Mouse (Mus musculus): Measurements from ENCODE around the gene Uvrag. TPM values are rescaled to one million over a fixed set of nuclear protein-coding genes. Genes with fewer than 3 reads are reported as not detected.
"Not testable (repeated sequence)": the region's sequence is repeated elsewhere in the genome, so short reads cannot be mapped to it uniquely, and the experiment has no call there.

Uvrag gene
- polyA plus RNA-seq, 1 experiment = 74.6 TPM

- 34% methylated on average over 12 of the region's 12 CpGs for WGBS
- Histone ChIP-seq H3K4me1 (replicated peaks; ENCODE audit: control insufficient read depth, insufficient read depth, low read length) (0 out of 2 replicates have a peak, but pooled peaks cover 3% of the 10 kb centered on the region), H3K36me3 (ENCODE audit: control insufficient read depth, insufficient read depth, low read length) (peaks cover 13% of the 10 kb centered on the region), H3K4me3 (ENCODE audit: control insufficient read depth, insufficient read depth, low read length) (no peak overlapping the region), H3K27me3 (ENCODE audit: control insufficient read depth, insufficient read depth, low read length) (no peaks in the 10 kb centered on the region), H3K27ac (ENCODE audit: control insufficient read depth, insufficient read depth, low read length) (no peak overlapping the region)
- DNase-seq = peak; percentile 15
- TF ChIP-seq POLR2A (IDR thresholded peaks at IDR 0.05; ENCODE audit: control insufficient read depth, extremely low read depth, insufficient read depth, low read length, poor library complexity) = no peak
- no peak for TF ChIP-seq CTCF (IDR thresholded peaks at IDR 0.05; ENCODE audit: borderline replicate concordance, control insufficient read depth, extremely low read depth, insufficient read depth, low read length, poor library complexity)
These were observed 164.0 kb downstream of the Uvrag start for GRCm38 (mm10) chr7:98976839-98977457.

GRCm38 (mm10) chr7:98974590-98974989 is 166.4 kb downstream of the Uvrag start:
- Histone ChIP-seq H3K36me3 (ENCODE audit: control insufficient read depth, insufficient read depth, low read length) (peaks cover 13% of the 10 kb centered on the region), H3K4me1 (replicated peaks; ENCODE audit: control insufficient read depth, insufficient read depth, low read length) (0 out of 2 replicates have a peak, but pooled peaks cover 3% of the 10 kb centered on the region)
- 95% methylated on average over 4 of the region's 4 CpGs for whole genome bisulfite sequencing

GRCm38 (mm10) chr7:98970721-98971120 is 170.2 kb downstream of the Uvrag start:
- Histone ChIP-seq H3K4me3 (ENCODE audit: control insufficient read depth, insufficient read depth, low read length) (no peak overlapping the region), H3K36me3 (ENCODE audit: control insufficient read depth, insufficient read depth, low read length) (no peaks in the 10 kb centered on the region), H3K4me1 (replicated peaks; ENCODE audit: control insufficient read depth, insufficient read depth, low read length) (peaks cover 2% of the 10 kb centered on the region; the same call in 1 of the 2 replicates), H3K27me3 (ENCODE audit: control insufficient read depth, insufficient read depth, low read length) (no peaks in the 10 kb centered on the region), H3K27ac (ENCODE audit: control insufficient read depth, insufficient read depth, low read length) (no peak overlapping the region)
- no peak for DNase-seq
- WGBS = 90% methylated on average over 5 of the region's 5 CpGs
- TF ChIP-seq POLR2A (IDR thresholded peaks at IDR 0.05; ENCODE audit: control insufficient read depth, extremely low read depth, insufficient read depth, low read length, poor library complexity) (no peak), CTCF (IDR thresholded peaks at IDR 0.05; ENCODE audit: borderline replicate concordance, control insufficient read depth, extremely low read depth, insufficient read depth, low read length, poor library complexity) (no peak)

More at GRCm38 (mm10) chr7:98974590-98974989, 166.4 kb downstream of the Uvrag start:
- Histone ChIP-seq H3K4me3 (ENCODE audit: control insufficient read depth, insufficient read depth, low read length) (no peak overlapping the region), H3K27ac (ENCODE audit: control insufficient read depth, insufficient read depth, low read length) (no peak overlapping the region), H3K27me3 (ENCODE audit: control insufficient read depth, insufficient read depth, low read length) (no peaks in the 10 kb centered on the region)
- TF ChIP-seq CTCF (IDR thresholded peaks at IDR 0.05; ENCODE audit: borderline replicate concordance, control insufficient read depth, extremely low read depth, insufficient read depth, low read length, poor library complexity) = no peak
- no peak for TF ChIP-seq POLR2A (IDR thresholded peaks at IDR 0.05; ENCODE audit: control insufficient read depth, extremely low read depth, insufficient read depth, low read length, poor library complexity)
- DNase-seq = no peak

- H3K4me1 ChIP-seq (replicated peaks; ENCODE audit: control insufficient read depth, insufficient read depth, low read length) = peaks cover 2% of the 10 kb centered on the region; the same call in 1 of the 2 replicates
- H3K36me3 ChIP-seq (ENCODE audit: control insufficient read depth, insufficient read depth, low read length) = no peaks in the 10 kb centered on the region
- no peaks in the 10 kb centered on the region for H3K27me3 ChIP-seq (ENCODE audit: control insufficient read depth, insufficient read depth, low read length)
- DNase-seq = no peak
- no peak overlapping the region for H3K4me3 ChIP-seq (ENCODE audit: control insufficient read depth, insufficient read depth, low read length)
- WGBS = 95% methylated on average over 8 of the region's 8 CpGs
- no peak overlapping the region for H3K27ac ChIP-seq (ENCODE audit: control insufficient read depth, insufficient read depth, low read length)
- TF ChIP-seq POLR2A (IDR thresholded peaks at IDR 0.05; ENCODE audit: control insufficient read depth, extremely low read depth, insufficient read depth, low read length, poor library complexity) (no peak), CTCF (IDR thresholded peaks at IDR 0.05; ENCODE audit: borderline replicate concordance, control insufficient read depth, extremely low read depth, insufficient read depth, low read length, poor library complexity) (no peak)
These were observed 172.1 kb downstream of the Uvrag start for GRCm38 (mm10) chr7:98968741-98969395.

GRCm38 (mm10) chr7:98968082-98968674 is 172.8 kb downstream of the Uvrag start:
- Histone ChIP-seq H3K4me3 (ENCODE audit: control insufficient read depth, insufficient read depth, low read length) (no peak overlapping the region), H3K4me1 (replicated peaks; ENCODE audit: control insufficient read depth, insufficient read depth, low read length) (peaks cover 2% of the 10 kb centered on the region; the same call in 1 of the 2 replicates), H3K27me3 (ENCODE audit: control insufficient read depth, insufficient read depth, low read length) (no peaks in the 10 kb centered on the region), H3K36me3 (ENCODE audit: control insufficient read depth, insufficient read depth, low read length) (no peaks in the 10 kb centered on the region), H3K27ac (ENCODE audit: control insufficient read depth, insufficient read depth, low read length) (no peak overlapping the region)
- TF ChIP-seq CTCF (IDR thresholded peaks at IDR 0.05; ENCODE audit: borderline replicate concordance, control insufficient read depth, extremely low read depth, insufficient read depth, low read length, poor library complexity) = no peak
- no peak for TF ChIP-seq POLR2A (IDR thresholded peaks at IDR 0.05; ENCODE audit: control insufficient read depth, extremely low read depth, insufficient read depth, low read length, poor library complexity)
- 69% methylated on average over 16 of the region's 16 CpGs for WGBS
- DNase-seq = no peak

- no peak for TF ChIP-seq POLR2A (IDR thresholded peaks at IDR 0.05; ENCODE audit: control insufficient read depth, extremely low read depth, insufficient read depth, low read length, poor library complexity)
- TF ChIP-seq CTCF (IDR thresholded peaks at IDR 0.05; ENCODE audit: borderline replicate concordance, control insufficient read depth, extremely low read depth, insufficient read depth, low read length, poor library complexity) = no peak
- no peaks in the 10 kb centered on the region for H3K27me3 ChIP-seq (ENCODE audit: control insufficient read depth, insufficient read depth, low read length)
- H3K4me3 ChIP-seq (ENCODE audit: control insufficient read depth, insufficient read depth, low read length) = no peak overlapping the region
- H3K27ac ChIP-seq (ENCODE audit: control insufficient read depth, insufficient read depth, low read length) = no peak overlapping the region
- no peaks in the 10 kb centered on the region for H3K36me3 ChIP-seq (ENCODE audit: control insufficient read depth, insufficient read depth, low read length)
- 94% methylated on average over 7 of the region's 7 CpGs for WGBS
- peaks cover 2% of the 10 kb centered on the region; the same call in 1 of the 2 replicates for H3K4me1 ChIP-seq (replicated peaks; ENCODE audit: control insufficient read depth, insufficient read depth, low read length)
- no peak for DNase-seq
These were observed 173.3 kb downstream of the Uvrag start for GRCm38 (mm10) chr7:98967672-98968071.

- not testable (repeated sequence) for H3K27ac ChIP-seq (ENCODE audit: control insufficient read depth, insufficient read depth, low read length); H3K4me1 ChIP-seq (replicated peaks; ENCODE audit: control insufficient read depth, insufficient read depth, low read length); H3K36me3 ChIP-seq (ENCODE audit: control insufficient read depth, insufficient read depth, low read length); H3K27me3 ChIP-seq (ENCODE audit: control insufficient read depth, insufficient read depth, low read length); H3K4me3 ChIP-seq (ENCODE audit: control insufficient read depth, insufficient read depth, low read length); DNase-seq
- 95% methylated on average over 13 of the region's 13 CpGs for WGBS
These were observed 177.4 kb downstream of the Uvrag start for GRCm38 (mm10) chr7:98963581-98963980.

All from thymus, adult 2 months (tissue).